Mouse (Mus musculus) C2C12 (cell line): ENCODE measurements around the gene Bcl6.

Experiments used
- CEBPB ChIP-seq: IDR thresholded peaks from one replicate; pipeline ENCODE4 v1.6.1; 2011; ENCODE audit warnings: low read depth, mild to moderate bottlenecking, control low read depth, moderate library complexity
- CTCF ChIP-seq: IDR thresholded peaks from one replicate; pipeline ENCODE4 v1.5.1; 2011; ENCODE audit not compliant: control insufficient read depth, insufficient read depth, insufficient read length
- FOSL1 ChIP-seq: IDR thresholded peaks from one replicate; pipeline ENCODE4 v1.8.0; 2011; ENCODE audit warnings: mild to moderate bottlenecking, low read length; ENCODE audit not compliant: poor library complexity, insufficient read depth, severe bottlenecking
- MAX ChIP-seq: IDR thresholded peaks from one replicate; pipeline ENCODE4 v1.6.1; 2011; ENCODE audit warnings: mild to moderate bottlenecking, control low read depth
- MYOG ChIP-seq: IDR thresholded peaks from one replicate; pipeline ENCODE4 v1.6.1; 2011; ENCODE audit not compliant: control insufficient read depth, insufficient read length; ENCODE audit errors: extremely low read depth
- USF1 ChIP-seq: IDR thresholded peaks from one replicate; pipeline ENCODE4 v1.6.1; 2011; ENCODE audit warnings: low read depth, mild to moderate bottlenecking, control low read depth, moderate library complexity

DNA sequence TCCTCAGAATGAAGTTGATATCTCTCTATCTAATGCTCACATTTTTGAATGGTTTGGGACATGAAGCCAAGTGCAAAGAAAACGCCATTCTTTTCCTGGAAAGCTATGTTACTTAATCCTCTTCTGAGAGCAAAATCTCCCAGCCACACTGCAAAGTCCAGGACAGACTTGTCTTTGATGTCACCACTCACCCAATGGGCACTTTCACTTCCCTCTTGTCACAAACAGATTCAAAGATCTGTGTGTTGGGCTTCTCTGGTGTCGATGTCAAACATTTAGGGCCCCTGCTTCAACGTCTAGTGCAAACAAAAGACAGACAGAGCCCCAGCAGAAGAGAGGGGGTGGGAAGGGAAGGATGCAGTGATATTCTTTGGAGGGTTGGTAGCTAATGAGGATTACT lies 23.4 kb upstream of the Bcl6 start:
- TF ChIP-seq MYOG (no peak), CTCF (no peak), USF1 (no peak), CEBPB (no peak), FOSL1 (no peak), MAX (no peak)
